Mouse (Mus musculus) E14TG2a.4 (cell line): Measurements from ENCODE around the gene Trappc13.

Experiments used
- H3K27me3 ChIP-seq: 2 replicates; pipeline ENCODE4 v1.6.1; 2014; ENCODE audit warnings: low read length, control low read depth; ENCODE audit not compliant: insufficient read depth
- H3K36me3 ChIP-seq: 2 replicates; pipeline ENCODE4 v1.6.1; 2014; ENCODE audit warnings: low read length, control low read depth; ENCODE audit not compliant: insufficient read depth
- H3K4me1 ChIP-seq: replicated peaks from 2 replicates; pipeline ENCODE4 v1.6.1; 2014; ENCODE audit warnings: low read depth, low read length, control low read depth
- H3K4me3 ChIP-seq: replicated peaks from 2 replicates; pipeline ENCODE4 v1.5.1; 2014; ENCODE audit warnings: mild to moderate bottlenecking, low read length
- H3K9me3 ChIP-seq: 2 replicates; pipeline ENCODE4 v1.6.1; 2014; ENCODE audit warnings: low read length, control low read depth
- CTCF ChIP-seq: conservative IDR thresholded peaks from 2 replicates; pipeline ENCODE4 v1.5.1; 2014; ENCODE audit warnings: low read length
- NANOG ChIP-seq: IDR thresholded peaks from 2 replicates; pipeline ENCODE4 v1.6.1; 2014; ENCODE audit warnings: borderline replicate concordance, low read length, mixed read lengths
- POU5F1 ChIP-seq: IDR thresholded peaks from 2 replicates; pipeline ENCODE4 v1.6.1; 2014; ENCODE audit warnings: low read length, borderline replicate concordance

Gene Trappc13

DNA sequence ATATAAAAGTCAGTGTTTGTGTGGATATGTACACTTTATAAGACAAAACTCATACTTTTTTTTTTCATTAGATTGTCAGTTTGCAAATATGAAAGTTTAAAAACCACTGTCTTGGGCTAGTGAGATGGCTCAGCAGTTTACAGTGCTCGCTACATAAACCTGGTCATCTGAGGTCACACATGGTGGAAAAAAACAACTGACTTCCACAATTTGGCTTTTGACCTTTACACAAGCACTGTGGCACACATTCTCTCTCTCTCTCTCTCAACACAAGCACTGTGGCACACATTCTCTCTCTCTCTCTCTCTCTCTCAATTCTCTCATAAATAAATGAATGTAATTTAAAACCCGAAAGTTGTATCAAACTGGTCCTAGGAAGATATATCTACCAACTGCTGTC is 45.7 kb downstream of the Trappc13 start:
- H3K36me3 ChIP-seq: peaks cover 24% of the 10 kb centered on the region
- H3K4me3 ChIP-seq: no peak overlapping the region
- no peaks in the 10 kb centered on the region for H3K27me3 ChIP-seq
- H3K4me1 ChIP-seq: no peaks in the 10 kb centered on the region
- H3K9me3 ChIP-seq: no peaks in the 10 kb centered on the region
- no peak for TF ChIP-seq POU5F1
- TF ChIP-seq CTCF: no peak
- TF ChIP-seq NANOG: no peak

DNA sequence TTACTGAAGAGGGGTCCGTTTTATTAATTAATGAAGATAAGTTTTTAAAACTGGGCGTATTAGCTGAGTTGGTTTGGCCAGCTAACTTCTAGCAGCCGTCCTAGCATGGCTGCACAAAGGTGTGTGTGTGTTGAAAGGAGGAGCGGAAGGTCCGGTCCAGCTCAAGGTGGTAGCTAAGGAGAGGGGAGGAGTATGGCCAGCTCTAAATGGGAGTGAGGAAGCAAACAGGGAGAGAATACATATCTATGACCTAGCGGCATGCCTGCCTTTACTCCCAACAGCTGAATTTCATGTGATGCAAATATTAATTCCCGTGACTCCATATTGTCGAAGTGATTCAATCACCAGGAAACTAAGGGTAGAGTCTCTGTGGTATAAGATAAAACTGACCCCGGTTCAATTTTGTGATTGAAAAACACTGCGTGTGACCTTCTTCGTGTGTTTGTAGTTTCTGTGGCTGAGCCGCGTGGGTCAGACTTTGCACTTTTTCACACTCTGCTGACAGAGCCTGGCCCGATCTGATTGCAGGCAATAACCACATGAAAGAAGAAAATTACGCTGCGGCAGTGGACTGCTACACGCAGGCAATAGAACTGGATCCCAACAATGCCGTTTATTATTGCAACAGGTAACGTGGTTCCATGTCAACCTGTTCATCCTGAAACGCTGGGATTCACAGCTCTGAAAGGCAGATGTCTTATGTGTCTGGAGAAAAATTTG is 54.4 kb downstream of the Trappc13 start:
- TF ChIP-seq CTCF (no peak), NANOG (no peak)
- H3K4me3 ChIP-seq: no peak overlapping the region
- H3K9me3 ChIP-seq: no peaks in the 10 kb centered on the region
- no peaks in the 10 kb centered on the region for H3K27me3 ChIP-seq
- peaks cover 11% of the 10 kb centered on the region for H3K4me1 ChIP-seq
- 0 out of 2 replicates have a peak, but pooled peaks cover 8% of the 10 kb centered on the region for H3K36me3 ChIP-seq

DNA sequence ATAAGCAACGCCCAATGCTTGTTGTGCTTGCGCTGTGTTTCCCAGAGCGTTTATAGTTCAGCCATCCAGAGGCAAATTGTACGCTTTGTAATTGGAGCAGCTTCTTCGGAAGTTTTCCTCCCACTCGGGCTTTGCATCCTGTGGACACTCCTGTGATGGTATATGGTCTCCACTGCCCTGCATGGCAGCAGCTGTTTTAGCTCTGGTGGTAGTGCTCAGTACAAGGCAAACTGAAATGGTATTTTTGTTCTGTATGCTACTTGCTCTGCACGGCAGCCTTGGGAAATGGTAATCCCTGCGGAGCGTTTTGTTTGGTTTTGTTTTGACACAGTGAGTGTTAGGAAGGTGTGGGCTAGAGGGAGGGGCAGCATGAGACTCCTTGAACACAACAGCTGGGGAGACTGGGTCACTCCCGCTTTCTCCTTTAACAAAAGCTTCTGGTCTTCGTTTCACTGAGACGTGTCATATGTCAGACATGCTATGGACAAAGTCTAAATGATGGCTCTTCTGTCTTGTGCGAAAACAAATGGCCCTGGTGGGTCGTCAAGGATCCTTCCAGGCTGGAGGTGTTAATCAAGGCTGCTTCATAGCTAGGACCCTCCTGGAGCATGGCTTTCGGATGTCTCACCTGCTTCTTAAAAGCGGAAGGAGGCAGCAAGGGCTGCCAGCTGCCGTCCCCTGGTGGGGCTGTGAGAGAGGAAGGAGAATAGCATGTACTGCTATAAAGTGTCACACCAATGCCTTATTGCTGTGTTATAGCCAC is 56.0 kb downstream of the Trappc13 start:
- Histone ChIP-seq H3K4me3 (peak overlapping the region; percentile 30; the same call in 1 of the 2 replicates), H3K4me1 (peaks cover 11% of the 10 kb centered on the region), H3K27me3 (no peaks in the 10 kb centered on the region), H3K36me3 (0 out of 2 replicates have a peak, but pooled peaks cover 8% of the 10 kb centered on the region), H3K9me3 (no peaks in the 10 kb centered on the region)
- no peak for TF ChIP-seq CTCF
- no peak for TF ChIP-seq NANOG
- TF ChIP-seq POU5F1: no peak

DNA sequence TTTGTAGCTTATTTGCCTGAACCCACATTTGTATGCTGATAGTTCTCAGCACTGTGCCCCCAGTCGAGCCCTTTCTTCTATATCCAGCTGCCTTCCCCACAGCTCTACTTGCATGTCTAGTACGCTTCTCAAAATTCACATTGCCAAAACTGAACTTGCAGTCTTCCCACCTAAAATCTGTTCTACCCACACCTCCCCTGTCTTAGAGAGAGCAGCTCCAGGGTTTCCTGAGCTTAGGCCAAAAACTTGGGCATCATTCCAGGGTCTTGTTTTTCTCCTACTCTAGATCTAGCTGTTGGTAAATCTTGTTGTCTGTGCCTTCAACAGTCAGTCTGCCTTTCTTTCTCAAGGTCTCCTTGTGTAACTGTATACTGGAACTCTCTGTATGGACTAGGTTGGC is 63.4 kb downstream of the Trappc13 start:
- Histone ChIP-seq H3K4me1 (peaks cover 7% of the 10 kb centered on the region), H3K36me3 (0 out of 2 replicates have a peak, but pooled peaks cover 8% of the 10 kb centered on the region), H3K27me3 (no peaks in the 10 kb centered on the region), H3K9me3 (no peaks in the 10 kb centered on the region), H3K4me3 (no peak overlapping the region)
- TF ChIP-seq POU5F1 (no peak), CTCF (no peak), NANOG (no peak)

DNA sequence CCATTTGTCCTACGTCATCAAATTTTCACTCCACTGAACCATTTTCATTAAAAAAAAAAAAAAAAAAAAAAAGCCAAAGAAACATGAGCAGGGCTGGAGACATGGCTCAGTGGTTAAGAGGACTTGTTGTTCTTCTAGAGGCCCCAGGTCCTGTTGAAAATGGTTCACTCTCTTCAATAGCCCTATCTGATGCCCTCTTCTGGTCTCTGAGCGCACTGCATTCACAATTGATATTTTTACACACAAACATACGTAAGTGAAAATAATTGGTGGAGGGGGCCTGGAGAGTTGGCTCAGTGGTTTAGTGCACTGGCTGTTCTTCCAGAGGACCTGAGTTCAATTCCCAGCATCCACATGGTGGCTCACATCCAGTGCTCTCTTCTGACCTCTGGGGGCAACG is 64.5 kb downstream of the Trappc13 start:
- Histone ChIP-seq H3K4me1 (peaks cover 7% of the 10 kb centered on the region), H3K36me3 (no peaks in the 10 kb centered on the region), H3K9me3 (no peaks in the 10 kb centered on the region), H3K4me3 (no peak overlapping the region), H3K27me3 (no peaks in the 10 kb centered on the region)
- TF ChIP-seq POU5F1: no peak
- TF ChIP-seq CTCF: peak; percentile 60
- no peak for TF ChIP-seq NANOG

DNA sequence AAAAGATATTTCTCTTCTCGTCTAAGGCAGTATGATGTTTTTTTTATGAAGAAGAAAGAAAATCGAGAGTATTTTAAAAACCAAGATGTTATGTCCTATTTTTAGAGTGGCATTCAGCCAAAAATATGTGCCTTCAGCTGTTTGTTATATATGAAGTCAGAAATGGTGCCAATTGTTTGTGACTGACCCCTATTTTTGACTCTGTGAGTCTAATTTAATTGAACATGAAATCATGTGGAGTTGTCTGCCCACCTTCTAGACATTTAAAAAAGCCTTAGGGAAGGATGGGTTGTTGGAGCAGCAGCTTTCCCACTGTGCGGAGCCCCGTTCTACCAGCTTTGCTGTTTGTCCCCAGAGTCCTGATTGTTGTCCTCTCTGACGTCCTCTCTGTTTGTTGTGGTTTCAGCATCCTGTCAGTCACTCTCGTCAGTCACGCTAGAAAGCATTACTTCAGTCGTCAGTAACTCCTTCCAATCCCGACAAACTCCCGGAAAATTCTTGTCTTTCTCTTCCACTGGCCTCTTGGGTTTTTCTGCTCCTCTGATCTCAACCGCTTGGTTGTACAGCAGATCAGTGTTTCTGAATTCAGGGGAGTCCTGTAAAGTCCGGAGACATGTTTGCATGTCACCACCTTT is 65.9 kb downstream of the Trappc13 start:
- Histone ChIP-seq H3K36me3 (no peaks in the 10 kb centered on the region), H3K9me3 (no peaks in the 10 kb centered on the region), H3K27me3 (no peaks in the 10 kb centered on the region), H3K4me3 (no peak overlapping the region), H3K4me1 (peaks cover 13% of the 10 kb centered on the region)
- TF ChIP-seq NANOG (no peak), CTCF (no peak), POU5F1 (no peak)

DNA sequence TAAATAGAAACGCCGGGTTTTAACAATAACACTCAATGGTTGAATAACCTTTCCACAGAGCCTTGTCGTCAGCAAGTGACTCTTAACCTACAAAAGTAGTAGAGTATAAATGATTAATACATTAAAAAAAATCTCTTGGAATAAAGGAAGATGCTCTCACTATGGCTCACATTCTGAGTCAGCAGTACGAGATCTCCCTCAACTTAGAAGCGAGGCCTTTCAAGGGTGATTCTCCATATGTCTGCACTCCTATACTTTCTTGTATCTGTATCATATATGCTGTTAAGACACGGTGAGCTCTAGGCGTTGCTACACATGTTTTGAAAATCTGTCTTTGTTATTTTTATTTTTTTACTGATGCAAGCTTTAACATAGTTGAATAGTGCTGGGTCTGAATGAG is 67.7 kb downstream of the Trappc13 start:
- peaks cover 6% of the 10 kb centered on the region; the same call in 1 of the 2 replicates for H3K36me3 ChIP-seq
- H3K9me3 ChIP-seq: no peaks in the 10 kb centered on the region
- H3K4me3 ChIP-seq: peak overlapping the region; percentile 94
- TF ChIP-seq CTCF: no peak
- no peak for TF ChIP-seq POU5F1
- no peak for TF ChIP-seq NANOG
- H3K27me3 ChIP-seq: no peaks in the 10 kb centered on the region
- H3K4me1 ChIP-seq: peaks cover 13% of the 10 kb centered on the region

DNA sequence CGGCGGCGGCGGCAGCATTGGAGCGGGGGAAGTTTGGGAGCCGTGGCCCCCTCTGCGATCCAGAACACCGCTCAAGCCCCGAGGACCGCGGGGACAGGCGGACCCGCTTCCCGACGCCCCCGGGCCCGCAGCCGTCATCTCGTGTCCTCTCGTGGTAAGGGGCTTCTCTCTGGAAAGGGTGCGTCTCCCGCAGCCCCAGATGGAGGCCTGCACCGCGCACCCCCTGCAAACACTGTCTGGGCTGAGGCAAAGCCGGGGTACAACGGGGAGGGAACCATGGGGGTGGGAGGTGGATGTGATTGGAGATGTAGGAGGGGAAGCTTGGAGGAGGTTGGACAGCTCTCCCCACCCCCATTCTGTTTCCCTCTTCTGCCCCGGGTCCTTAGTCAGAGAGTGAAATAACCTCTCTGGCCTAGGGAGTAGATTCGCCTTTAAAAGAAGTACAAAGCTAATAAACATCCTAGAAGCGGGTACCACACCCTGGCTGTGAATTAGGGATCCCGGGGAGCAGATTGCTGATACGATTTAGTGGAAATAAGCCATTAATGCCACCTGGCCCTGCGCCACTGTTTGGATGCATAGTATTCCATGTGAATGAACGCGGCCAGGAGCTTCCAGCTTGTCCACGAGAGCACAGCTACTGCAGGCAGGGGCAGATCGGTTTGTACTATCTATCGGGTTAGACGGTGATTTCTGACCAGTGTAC is 68.3 kb downstream of the Trappc13 start:
- H3K4me3 ChIP-seq: peak overlapping the region; percentile 94
- TF ChIP-seq CTCF (no peak), NANOG (no peak)
- no peaks in the 10 kb centered on the region for H3K9me3 ChIP-seq
- no peaks in the 10 kb centered on the region for H3K27me3 ChIP-seq
- peaks cover 13% of the 10 kb centered on the region for H3K4me1 ChIP-seq
- H3K36me3 ChIP-seq: peaks cover 6% of the 10 kb centered on the region; the same call in 1 of the 2 replicates
